8 mouse cellular contexts compared by ENCODE assay signal in genomic region chr12:84148622-84149012, GRCm38 (mm10). TPM values are rescaled to one million over a fixed set of nuclear protein-coding genes. Genes with fewer than 3 reads are reported as not detected.
DNase-seq lines count a peak whose midpoint lies in the region; ATAC-seq and TF ChIP-seq lines count a peak whose summit lies in the region.

No protein-coding gene starts in this region.

- no peak for ATAC-seq in heart, embryonic 12.5 days (ENCODE audit: insufficient number of reproducible peaks, low FRiP score)
- ATAC-seq in G1E (ENCODE audit: extremely low read depth, insufficient number of reproducible peaks, low FRiP score, poor library complexity, severe bottlenecking): no peak
- no peak for ATAC-seq in heart, postnatal 0 days (ENCODE audit: insufficient read depth, low read depth)
- no peak for ATAC-seq in liver, postnatal 0 days
- no peak for ATAC-seq in CD4-positive, CD25-positive, alpha-beta regulatory T cell, adult 4 months

- peak overlapping the region; percentile 69 for H3K9ac ChIP-seq in heart, embryonic 12.5 days
- H3K9ac ChIP-seq in heart, postnatal 0 days (replicated peaks; ENCODE audit: low read depth, low read length): peak overlapping the region; percentile 48; the same call in 1 of the 2 replicates
- no peak overlapping the region for H3K9ac ChIP-seq in liver, postnatal 0 days (replicated peaks)

- H3K4me3 ChIP-seq in heart, embryonic 12.5 days: peak overlapping the region; percentile 58
- H3K4me3 ChIP-seq in G1E (ENCODE audit: low read depth, low read length): peak overlapping the region; percentile 71
- peak overlapping the region; percentile 54 for H3K4me3 ChIP-seq in heart, postnatal 0 days (ENCODE audit: low read depth, low read length)
- peak overlapping the region; percentile 53 for H3K4me3 ChIP-seq in liver, postnatal 0 days (ENCODE audit: low read depth, low read length)

- peaks cover 44% of the 10 kb centered on the region for H3K4me1 ChIP-seq in heart, embryonic 12.5 days (replicated peaks)
- peaks cover 72% of the 10 kb centered on the region for H3K4me1 ChIP-seq in G1E (ENCODE audit: insufficient read depth, low read depth, low read length)
- peaks cover 13% of the 10 kb centered on the region; the same call in 1 of the 2 replicates for H3K4me1 ChIP-seq in heart, postnatal 0 days (ENCODE audit: control insufficient read depth, insufficient read depth)
- H3K4me1 ChIP-seq in liver, postnatal 0 days (ENCODE audit: insufficient read depth): peaks cover 45% of the 10 kb centered on the region

- H3K4me2 ChIP-seq in heart, embryonic 12.5 days: peak overlapping the region; percentile 89
- peak overlapping the region; percentile 84 for H3K4me2 ChIP-seq in heart, postnatal 0 days (ENCODE audit: low read depth, low read length)
- H3K4me2 ChIP-seq in liver, postnatal 0 days (ENCODE audit: low read depth, low read length): peak overlapping the region; percentile 76

- H3K36me3 ChIP-seq in heart, embryonic 12.5 days: peaks cover 33% of the 10 kb centered on the region
- peaks cover 69% of the 10 kb centered on the region for H3K36me3 ChIP-seq in G1E (replicated peaks)
- H3K36me3 ChIP-seq in heart, postnatal 0 days (replicated peaks; ENCODE audit: control insufficient read depth, insufficient read depth, low read length): peaks cover 28% of the 10 kb centered on the region
- peaks cover 26% of the 10 kb centered on the region for H3K36me3 ChIP-seq in liver, postnatal 0 days (replicated peaks; ENCODE audit: insufficient read depth, low read length)

- no peak for TF ChIP-seq EP300 in heart, postnatal 0 days (IDR thresholded peaks at IDR 0.05; ENCODE audit: low read depth)
- TF ChIP-seq EP300 in liver, postnatal 0 days (IDR thresholded peaks at IDR 0.05; ENCODE audit: low read depth): no peak

- no peak for DNase-seq in heart, adult 11 months
- DNase-seq in G1E (ENCODE audit: low spot score): no peak
- DNase-seq in heart, postnatal 0 days (ENCODE audit: low spot score): no peak
- DNase-seq in liver, postnatal 0 days: peak; percentile 15
- no peak for DNase-seq in gastrocnemius, adult 18-20 months (ENCODE audit: low spot score)
- DNase-seq in left cerebral cortex, adult 9 months (ENCODE audit: low spot score in 2 of 2): no peak

- no peak for TF ChIP-seq CTCF in G1E (IDR thresholded peaks at IDR 0.05; ENCODE audit: low read depth, low read length)
- no peak for TF ChIP-seq CTCF in heart, postnatal 0 days (IDR thresholded peaks at IDR 0.05; ENCODE audit: low read depth)
- no peak for TF ChIP-seq CTCF in liver, postnatal 0 days (IDR thresholded peaks at IDR 0.05; ENCODE audit: low read depth)

- H3K27ac ChIP-seq in heart, embryonic 12.5 days (ENCODE audit: poor library complexity, severe bottlenecking): no peak overlapping the region
- H3K27ac ChIP-seq in heart, postnatal 0 days (ENCODE audit: low read depth): no peak overlapping the region
- no peak overlapping the region for H3K27ac ChIP-seq in liver, postnatal 0 days (ENCODE audit: low read depth)

- 20% methylated on average over 10 of the region's 10 CpGs for WGBS in heart, embryonic 12.5 days
- WGBS in heart, postnatal 0 days: 21% methylated on average over 10 of the region's 10 CpGs
- WGBS in liver, postnatal 0 days (ENCODE audit: insufficient replicate concordance): 24% methylated on average over 10 of the region's 10 CpGs

- H3K27me3 ChIP-seq in heart, embryonic 12.5 days (replicated peaks): no peaks in the 10 kb centered on the region
- H3K27me3 ChIP-seq in G1E (ENCODE audit: insufficient read depth, low read length): no peaks in the 10 kb centered on the region; the same call in 1 of the 2 replicates
- H3K27me3 ChIP-seq in heart, postnatal 0 days (ENCODE audit: control insufficient read depth, insufficient read depth, low read length): no peaks in the 10 kb centered on the region
- no peaks in the 10 kb centered on the region for H3K27me3 ChIP-seq in liver, postnatal 0 days (ENCODE audit: insufficient read depth, low read length)

- H3K9me3 ChIP-seq in heart, embryonic 12.5 days (replicated peaks): no peaks in the 10 kb centered on the region
- no peaks in the 10 kb centered on the region; the same call in 1 of the 2 replicates for H3K9me3 ChIP-seq in G1E (replicated peaks)
- H3K9me3 ChIP-seq in heart, postnatal 0 days (replicated peaks; ENCODE audit: control insufficient read depth, low read length): no peaks in the 10 kb centered on the region
- no peaks in the 10 kb centered on the region for H3K9me3 ChIP-seq in liver, postnatal 0 days (ENCODE audit: low read length)

RNA-seq across cellular contexts. Expression of gene Pnma1, which starts 0.3 kb away (rescaled TPM):
- 0.40 and 0.68 TPM in 2 replicates for polyA plus RNA-seq in heart, embryonic 12.5 days (2016; fragmentation: Nextera tagmentation; extraction: Ambion mirVana)
- total RNA-seq in G1E (2014; fragmentation: Nextera tagmentation) (0.58 and 0.83 TPM in 2 replicates), G1E (2017) (0.76 and 1.5 TPM in 2 replicates)
- 0.14 TPM in 2 replicates for polyA plus RNA-seq in G1E (2012)
- total RNA-seq in heart, postnatal 0 days (2014; rRNA removed; ENCODE audit: low replicate concordance): 1.5 TPM in 1 of 2 replicates, not detected in the other
- 0.31 and 0.45 TPM in 2 replicates for polyA plus RNA-seq in heart, postnatal 0 days (2015; fragmentation: Nextera tagmentation; extraction: Ambion mirVana)
- 0.28 and 0.35 TPM in 2 replicates for polyA plus RNA-seq in liver, postnatal 0 days (2015; fragmentation: Nextera tagmentation; extraction: Ambion mirVana)
- polyA plus RNA-seq in CD4-positive, CD25-positive, alpha-beta regulatory T cell, adult 4 months (2017; shearing (Covaris generic)): not detected
- total RNA-seq in gastrocnemius, adult 18-20 months (2021): under 1 TPM in 1 of 2 experiments, not detected in 1; 0.11 TPM

RNA-seq across cellular contexts. Expression of gene Dnal1, which starts 34.5 kb away (rescaled TPM):
- 4.4 and 5.4 TPM in 2 replicates for polyA plus RNA-seq in heart, embryonic 12.5 days (2016; fragmentation: Nextera tagmentation; extraction: Ambion mirVana)
- 1.1 and 3.6 TPM in 2 replicates for total RNA-seq in G1E (2014; fragmentation: Nextera tagmentation)
- total RNA-seq in G1E (2017): 0.49 and 0.76 TPM in 2 replicates
- polyA plus RNA-seq in G1E (2012): 0.01 and 0.14 TPM in 2 replicates
- total RNA-seq in heart, postnatal 0 days (2014; rRNA removed; ENCODE audit: low replicate concordance): 2.0 and 2.3 TPM in 2 replicates
- 2.6 and 2.7 TPM in 2 replicates for polyA plus RNA-seq in heart, postnatal 0 days (2015; fragmentation: Nextera tagmentation; extraction: Ambion mirVana)
- polyA plus RNA-seq in liver, postnatal 0 days (2015; fragmentation: Nextera tagmentation; extraction: Ambion mirVana): 0.13 and 0.21 TPM in 2 replicates
- under 1 TPM; 0.10 to 0.12 TPM for polyA plus RNA-seq in CD4-positive, CD25-positive, alpha-beta regulatory T cell, adult 4 months (2017; shearing (Covaris generic))
- 1 to 10 TPM; 7.3 to 7.4 TPM for total RNA-seq in gastrocnemius, adult 18-20 months (2021)

RNA-seq across cellular contexts. Expression of gene Acot6, which starts 48.2 kb away (rescaled TPM):
- 0.64 and 1.1 TPM in 2 replicates for polyA plus RNA-seq in heart, embryonic 12.5 days (2016; fragmentation: Nextera tagmentation; extraction: Ambion mirVana)
- total RNA-seq in G1E (2014; fragmentation: Nextera tagmentation) (not detected in 2 replicates), G1E (2017) (0.12 and 0.33 TPM in 2 replicates)
- not detected in 2 replicates for polyA plus RNA-seq in G1E (2012)
- total RNA-seq in heart, postnatal 0 days (2014; rRNA removed; ENCODE audit: low replicate concordance): 1.8 and 5.8 TPM in 2 replicates
- polyA plus RNA-seq in heart, postnatal 0 days (2015; fragmentation: Nextera tagmentation; extraction: Ambion mirVana): 1.1 and 1.2 TPM in 2 replicates
- polyA plus RNA-seq in liver, postnatal 0 days (2015; fragmentation: Nextera tagmentation; extraction: Ambion mirVana): 1.9 and 2.0 TPM in 2 replicates
- polyA plus RNA-seq in CD4-positive, CD25-positive, alpha-beta regulatory T cell, adult 4 months (2017; shearing (Covaris generic)): 1 to 10 TPM in 1 of 2 experiments, under 1 TPM in 1; 0.77 to 1.0 TPM
- total RNA-seq in gastrocnemius, adult 18-20 months (2021): 1 to 10 TPM; 2.5 to 3.0 TPM
